Mouse (Mus musculus): ENCODE data around the gene Pla2g5. TPM values are rescaled to one million over a fixed set of nuclear protein-coding genes. Genes with fewer than 3 reads are reported as not detected.

Gene Pla2g5
- polyA plus RNA-seq, 1 experiment, result 0.94 TPM

- DNase-seq (ENCODE audit: low read depth), result no peak
- no peak for TF ChIP-seq POLR2A (IDR thresholded peaks at IDR 0.05; ENCODE audit: borderline replicate concordance, extremely low read depth, insufficient read depth, insufficient read length, poor library complexity, severe bottlenecking)
Measured at GRCm38 (mm10) chr4:138775435-138775834, 87.8 kb downstream of the Pla2g5 start, which contains the start of gene Pla2g2d. Pla2g2d (plus strand) TSS chr4:138775735.

GRCm38 (mm10) chr4:138772386-138772785, 90.9 kb downstream of the Pla2g5 start:
- DNase-seq (ENCODE audit: low read depth), result no peak

GRCm38 (mm10) chr4:138771970-138772369, 91.3 kb downstream of the Pla2g5 start:
- TF ChIP-seq POLR2A (IDR thresholded peaks at IDR 0.05; ENCODE audit: borderline replicate concordance, extremely low read depth, insufficient read depth, insufficient read length, poor library complexity, severe bottlenecking), result no peak
- no peak for TF ChIP-seq CTCF (IDR thresholded peaks at IDR 0.05; ENCODE audit: borderline replicate concordance, extremely low read depth, insufficient read depth, insufficient read length)

More at GRCm38 (mm10) chr4:138772386-138772785, 90.9 kb downstream of the Pla2g5 start:
- TF ChIP-seq POLR2A (IDR thresholded peaks at IDR 0.05; ENCODE audit: borderline replicate concordance, extremely low read depth, insufficient read depth, insufficient read length, poor library complexity, severe bottlenecking) (no peak), CTCF (IDR thresholded peaks at IDR 0.05; ENCODE audit: borderline replicate concordance, extremely low read depth, insufficient read depth, insufficient read length) (no peak)

GRCm38 (mm10) chr4:138762266-138762665, 101.0 kb downstream of the Pla2g5 start:
- TF ChIP-seq POLR2A (IDR thresholded peaks at IDR 0.05; ENCODE audit: borderline replicate concordance, extremely low read depth, insufficient read depth, insufficient read length, poor library complexity, severe bottlenecking), result no peak
- no peak for TF ChIP-seq CTCF (IDR thresholded peaks at IDR 0.05; ENCODE audit: borderline replicate concordance, extremely low read depth, insufficient read depth, insufficient read length)
- no peak for DNase-seq (ENCODE audit: low read depth)

More at GRCm38 (mm10) chr4:138771970-138772369, 91.3 kb downstream of the Pla2g5 start:
- no peak for DNase-seq (ENCODE audit: low read depth)

- DNase-seq (ENCODE audit: low read depth), result no peak
- TF ChIP-seq POLR2A (IDR thresholded peaks at IDR 0.05; ENCODE audit: borderline replicate concordance, extremely low read depth, insufficient read depth, insufficient read length, poor library complexity, severe bottlenecking), result no peak
Measured at GRCm38 (mm10) chr4:138757416-138757815, 105.9 kb downstream of the Pla2g5 start, which contains the start of gene Pla2g2f. Pla2g2f (minus strand) TSS chr4:138757626.

GRCm38 (mm10) chr4:138755983-138756382, 107.3 kb downstream of the Pla2g5 start:
- TF ChIP-seq CTCF (IDR thresholded peaks at IDR 0.05; ENCODE audit: borderline replicate concordance, extremely low read depth, insufficient read depth, insufficient read length) (no peak), POLR2A (IDR thresholded peaks at IDR 0.05; ENCODE audit: borderline replicate concordance, extremely low read depth, insufficient read depth, insufficient read length, poor library complexity, severe bottlenecking) (no peak)
- DNase-seq (ENCODE audit: low read depth), result peak; percentile 4

GRCm38 (mm10) chr4:138755439-138755838, 107.8 kb downstream of the Pla2g5 start:
- TF ChIP-seq POLR2A (IDR thresholded peaks at IDR 0.05; ENCODE audit: borderline replicate concordance, extremely low read depth, insufficient read depth, insufficient read length, poor library complexity, severe bottlenecking) (no peak), CTCF (IDR thresholded peaks at IDR 0.05; ENCODE audit: borderline replicate concordance, extremely low read depth, insufficient read depth, insufficient read length) (no peak)
- DNase-seq (ENCODE audit: low read depth), result peak; percentile 9

GRCm38 (mm10) chr4:138754432-138754831, 108.8 kb downstream of the Pla2g5 start:
- no peak for DNase-seq (ENCODE audit: low read depth)
- TF ChIP-seq POLR2A (IDR thresholded peaks at IDR 0.05; ENCODE audit: borderline replicate concordance, extremely low read depth, insufficient read depth, insufficient read length, poor library complexity, severe bottlenecking) (no peak), CTCF (IDR thresholded peaks at IDR 0.05; ENCODE audit: borderline replicate concordance, extremely low read depth, insufficient read depth, insufficient read length) (no peak)

- DNase-seq (ENCODE audit: low read depth), result no peak
- TF ChIP-seq POLR2A (IDR thresholded peaks at IDR 0.05; ENCODE audit: borderline replicate concordance, extremely low read depth, insufficient read depth, insufficient read length, poor library complexity, severe bottlenecking), result no peak
- TF ChIP-seq CTCF (IDR thresholded peaks at IDR 0.05; ENCODE audit: borderline replicate concordance, extremely low read depth, insufficient read depth, insufficient read length), result no peak
Measured at GRCm38 (mm10) chr4:138753608-138754007, 109.7 kb downstream of the Pla2g5 start.

- DNase-seq (ENCODE audit: low read depth), result no peak
- TF ChIP-seq POLR2A (IDR thresholded peaks at IDR 0.05; ENCODE audit: borderline replicate concordance, extremely low read depth, insufficient read depth, insufficient read length, poor library complexity, severe bottlenecking), result no peak
- TF ChIP-seq CTCF (IDR thresholded peaks at IDR 0.05; ENCODE audit: borderline replicate concordance, extremely low read depth, insufficient read depth, insufficient read length), result no peak
Measured at GRCm38 (mm10) chr4:138752603-138753002, 110.7 kb downstream of the Pla2g5 start.

Other genes with a start within 250 kb of the Pla2g5 start
- gene Vwa5b1, start 227.6 kb downstream of the Pla2g5 start, polyA plus RNA-seq (2012; rRNA removed), result 0.69 and 2.0 TPM in 2 replicates
- gene Pla2g2c, start 138.7 kb downstream of the Pla2g5 start, polyA plus RNA-seq (2012; rRNA removed), result 0.24 and 0.63 TPM in 2 replicates
- gene Ubxn10, start 126.3 kb downstream of the Pla2g5 start, polyA plus RNA-seq (2012; rRNA removed), result 3.8 and 5.3 TPM in 2 replicates
- gene Pla2g2f, start 105.9 kb downstream of the Pla2g5 start, polyA plus RNA-seq (2012; rRNA removed), result 0.16 and 1.2 TPM in 2 replicates
- 0.13 and 0.14 TPM in 2 replicates for gene Pla2g2d, start 87.7 kb downstream of the Pla2g5 start, polyA plus RNA-seq (2012; rRNA removed)
- not detected in 2 replicates for gene Gm13030, start 10.5 kb upstream of the Pla2g5 start, polyA plus RNA-seq (2012; rRNA removed)
- not detected in 2 replicates for gene Pla2g2e, start 14.5 kb upstream of the Pla2g5 start, polyA plus RNA-seq (2012; rRNA removed)
- 7.0 and 9.8 TPM in 2 replicates for gene Otud3, start 50.5 kb upstream of the Pla2g5 start, polyA plus RNA-seq (2012; rRNA removed)
- gene Rnf186, start 103.6 kb upstream of the Pla2g5 start, polyA plus RNA-seq (2012; rRNA removed), result not detected in 2 replicates
- 0.62 and 0.64 TPM in 2 replicates for gene Tmco4, start 109.4 kb upstream of the Pla2g5 start, polyA plus RNA-seq (2012; rRNA removed)
- gene Htr6, start 212.1 kb upstream of the Pla2g5 start, polyA plus RNA-seq (2012; rRNA removed), result 1.8 and 2.0 TPM in 2 replicates
- 33.8 and 35.8 TPM in 2 replicates for gene Nbl1, start 229.5 kb upstream of the Pla2g5 start, polyA plus RNA-seq (2012; rRNA removed)